Mouse (Mus musculus) CH12.LX (cell line): ENCODE data around the gene Mlip.

Experiments
- CTCF ChIP-seq, 2 experiments: IDR thresholded peaks in 1 of 2; conservative IDR thresholded peaks in 1 of 2; 2 replicates each; pipeline ENCODE4 v1.5.1; 2011 to 2012; ENCODE audit warnings: low read depth in 2 of 2, low read length in 2 of 2, improper control_type of control experiment in 1 of 2, inconsistent platforms in 1 of 2, mild to moderate bottlenecking in 1 of 2, moderate library complexity in 1 of 2
- E2F4 ChIP-seq: IDR thresholded peaks from 2 replicates; pipeline ENCODE4 v1.6.1; 2011; ENCODE audit warnings: low read depth, low read length, improper control_type of control experiment; ENCODE audit not compliant: insufficient replicate concordance
- EP300 ChIP-seq: IDR thresholded peaks from 2 replicates; pipeline ENCODE4 v1.6.1; 2011; ENCODE audit warnings: low read length, improper control_type of control experiment
- GABPA ChIP-seq: IDR thresholded peaks from 2 replicates; pipeline ENCODE4 v1.6.1; 2012; ENCODE audit warnings: low read depth, low read length, improper control_type of control experiment, inconsistent platforms; ENCODE audit not compliant: insufficient replicate concordance
- HCFC1 ChIP-seq: IDR thresholded peaks from 2 replicates; pipeline ENCODE4 v1.6.1; 2012; ENCODE audit warnings: low read depth, mild to moderate bottlenecking, inconsistent platforms, low read length, improper control_type of control experiment
- JUN ChIP-seq: IDR thresholded peaks from 2 replicates; pipeline ENCODE4 v1.6.1; 2011; ENCODE audit warnings: low read depth, mild to moderate bottlenecking, low read length, improper control_type of control experiment, moderate library complexity; ENCODE audit not compliant: insufficient read depth
- JUND ChIP-seq: conservative IDR thresholded peaks from 2 replicates; pipeline ENCODE4 v1.6.1; 2011; ENCODE audit warnings: low read depth, low read length, improper control_type of control experiment
- MAZ ChIP-seq: IDR thresholded peaks from 2 replicates; pipeline ENCODE4 v1.6.1; 2012; ENCODE audit warnings: low read depth, mild to moderate bottlenecking, inconsistent platforms, low read length, improper control_type of control experiment, moderate library complexity
- MXI1 ChIP-seq: IDR thresholded peaks from 2 replicates; pipeline ENCODE4 v1.6.1; 2011; ENCODE audit warnings: mild to moderate bottlenecking, low read depth, low read length, improper control_type of control experiment
- NELFE ChIP-seq: IDR thresholded peaks from 2 replicates; pipeline ENCODE4 v1.6.1; 2011; ENCODE audit warnings: low read depth, low read length, improper control_type of control experiment
- POLR2A ChIP-seq: IDR thresholded peaks from 2 replicates; pipeline ENCODE4 v1.6.1; 2011; ENCODE audit warnings: low read depth, mild to moderate bottlenecking, improper control_type of control experiment, low read length
- SMC3 ChIP-seq: IDR thresholded peaks from 2 replicates; pipeline ENCODE4 v1.6.1; 2011; ENCODE audit warnings: low read depth, low read length, improper control_type of control experiment
- USF2 ChIP-seq: conservative IDR thresholded peaks from 2 replicates; pipeline ENCODE4 v1.6.1; 2011; ENCODE audit warnings: low read depth, low read length, improper control_type of control experiment
- ZNF384 ChIP-seq: IDR thresholded peaks from 2 replicates; pipeline ENCODE4 v1.6.1; 2012; ENCODE audit warnings: low read depth, low read length, improper control_type of control experiment, inconsistent platforms

- no peak for TF ChIP-seq JUN
- TF ChIP-seq HCFC1, result no peak
- no peak for TF ChIP-seq ZNF384
- no peak for TF ChIP-seq JUND
- TF ChIP-seq NELFE, result no peak
- TF ChIP-seq E2F4, result no peak
- no peak for TF ChIP-seq CTCF (conservative IDR thresholded peaks at IDR 0.05 in 1 of 2, IDR thresholded peaks at IDR 0.05 in 1 of 2; ENCODE audit: low read depth in 2 of 2, low read length in 2 of 2)
- no peak for TF ChIP-seq POLR2A
- TF ChIP-seq USF2, result no peak
- TF ChIP-seq SMC3, result no peak
- no peak for TF ChIP-seq MXI1
- no peak for TF ChIP-seq EP300
- no peak for TF ChIP-seq MAZ
- no peak for TF ChIP-seq GABPA
Measured at GRCm38 (mm10) chr9:77054426-77055193, 298.2 kb downstream of the Mlip start.
